Mouse (Mus musculus) midbrain, postnatal 0 days (tissue): ENCODE measurements at regions not wholly inside any gene's neighbourhood (a gene's known extent, or its start where the extent isn't known, plus 50 kb on each side); places are given as distances from the start of the nearest gene placed in this dataset.
A peak's percentile ranks its signal among the peaks of the same experiment; 100 is the strongest.

Experiments used
- ATAC-seq: fragments of 200-750 bp; cut with Nextera tagmentation; 2 replicates; pipeline ENCODE4 v1.8.0; 2017; ENCODE audit warnings: moderate number of reproducible peaks, mild to moderate bottlenecking, moderate TSS enrichment, moderate library complexity; ENCODE audit not compliant: low FRiP score
- DNase-seq: peaks from one replicate; pipeline ENCODE4 v3.0.0-alpha.2; 2015; ENCODE audit warnings: low spot score
- H3K27ac ChIP-seq: fragments of 300-500 bp; sonication (generic); 2 replicates; pipeline ENCODE4 v1.5.1; 2014; ENCODE audit warnings: low read depth, mild to moderate bottlenecking, low read length, mixed read lengths
- H3K27me3 ChIP-seq: fragments of 300-500 bp; sonication (generic); 2 replicates; pipeline ENCODE4 v1.6.1; 2014; ENCODE audit warnings: low read length, control low read depth, mixed read lengths; ENCODE audit not compliant: insufficient read depth
- H3K36me3 ChIP-seq: fragments of 300-500 bp; sonication (generic); 2 replicates; pipeline ENCODE4 v1.6.1; 2014; ENCODE audit warnings: low read length, control low read depth, mixed read lengths; ENCODE audit not compliant: insufficient read depth
- H3K4me1 ChIP-seq: fragments of 300-500 bp; sonication (generic); 2 replicates; pipeline ENCODE4 v1.6.1; 2014; ENCODE audit warnings: mild to moderate bottlenecking, control low read depth, antibody characterized with exemption, low read length, mixed read lengths; ENCODE audit not compliant: insufficient read depth
- H3K4me2 ChIP-seq: fragments of 300-500 bp; sonication (generic); 2 replicates; pipeline ENCODE4 v1.6.1; 2014; ENCODE audit warnings: low read depth, mild to moderate bottlenecking, low read length, mixed read lengths; ENCODE audit not compliant: poor library complexity, severe bottlenecking
- H3K4me3 ChIP-seq: fragments of 300-500 bp; sonication (generic); 2 replicates; pipeline ENCODE4 v1.5.1; 2014; ENCODE audit warnings: low read depth, mild to moderate bottlenecking, low read length, moderate library complexity
- H3K9ac ChIP-seq: fragments of 300-500 bp; sonication (generic); replicated peaks from 2 replicates; pipeline ENCODE4 v1.6.1; 2014; ENCODE audit warnings: mild to moderate bottlenecking, low read length, moderate library complexity, mixed read lengths; ENCODE audit not compliant: poor library complexity, severe bottlenecking
- H3K9me3 ChIP-seq: fragments of 300-500 bp; sonication (generic); 2 replicates; pipeline ENCODE4 v1.6.1; 2016; ENCODE audit warnings: low read length, control low read depth
- CTCF ChIP-seq: IDR thresholded peaks from 2 replicates; pipeline ENCODE4 v1.5.1; 2016; ENCODE audit warnings: antibody characterized with exemption, mild to moderate bottlenecking
- WGBS: fragments of 180-500 bp; shearing (Covaris S2); extraction: QIAGEN DNeasy Blood & Tissue Kit; methylation state at CpG from one replicate; pipeline ENCODE4 v1.1.7; 2014; 5-methylcytosine and 5-hydroxymethylcytosine counted together

DNA sequence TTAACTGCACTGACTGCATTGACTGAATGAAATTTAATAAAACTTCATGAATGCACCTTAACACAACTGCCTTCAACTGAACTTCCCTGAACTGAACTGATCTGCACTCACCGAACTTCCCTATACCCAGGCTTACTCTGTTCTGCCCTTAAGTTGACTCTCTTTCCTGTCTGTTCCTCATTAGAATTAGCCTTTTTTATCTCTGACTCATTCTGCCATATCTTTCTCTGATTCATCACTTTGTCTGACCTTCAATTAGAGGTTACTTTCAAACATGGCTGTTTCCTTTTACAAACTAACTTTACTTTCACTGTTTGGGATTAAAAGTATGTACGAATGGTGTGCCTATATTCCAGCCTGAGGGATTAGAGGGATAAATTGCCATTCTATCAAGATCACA, 103.4 kb upstream of the Col3a1 start:
- H3K36me3 ChIP-seq: no peaks in the 10 kb centered on the region
- no peaks in the 10 kb centered on the region for H3K27me3 ChIP-seq
- no peak for TF ChIP-seq CTCF
- no peaks in the 10 kb centered on the region for H3K4me1 ChIP-seq
- H3K9ac ChIP-seq: no peak overlapping the region
- ATAC-seq (no peak), DNase-seq (no peak)
- WGBS: 86% methylated on average over 2 of the region's 2 CpGs
- H3K9me3 ChIP-seq: no peaks in the 10 kb centered on the region
- H3K4me3 ChIP-seq: no peak overlapping the region
- no peak overlapping the region for H3K27ac ChIP-seq
- no peak overlapping the region for H3K4me2 ChIP-seq

DNA sequence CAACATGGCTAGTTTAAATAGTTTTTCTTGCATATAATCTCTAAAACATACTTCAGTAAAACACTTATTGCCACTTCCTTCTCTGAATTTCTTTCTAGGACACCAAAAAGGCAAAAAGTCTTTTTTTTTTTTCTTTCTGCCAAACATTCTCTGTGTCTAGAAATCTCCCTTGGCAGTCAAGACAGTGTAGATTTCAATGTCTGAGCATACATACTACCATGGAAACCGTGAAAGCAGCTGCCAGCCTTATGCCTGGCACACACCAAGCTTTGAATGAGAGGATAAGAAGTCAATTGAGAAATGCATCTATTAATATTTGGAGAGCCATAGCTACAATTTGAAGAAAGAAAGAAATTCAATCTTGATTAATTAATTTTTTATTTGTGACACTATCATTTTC, 95.1 kb upstream of the Col3a1 start:
- no peak for ATAC-seq
- H3K4me2 ChIP-seq: no peak overlapping the region
- H3K27ac ChIP-seq: no peak overlapping the region
- H3K9ac ChIP-seq: no peak overlapping the region
- no peak overlapping the region for H3K4me3 ChIP-seq
- peak; percentile 51 for DNase-seq
- WGBS: 55% methylated on average over 1 of the region's 1 CpGs
- no peaks in the 10 kb centered on the region for H3K27me3 ChIP-seq
- no peaks in the 10 kb centered on the region for H3K4me1 ChIP-seq
- no peaks in the 10 kb centered on the region for H3K36me3 ChIP-seq
- TF ChIP-seq CTCF: no peak
- H3K9me3 ChIP-seq: no peaks in the 10 kb centered on the region
